Mouse (Mus musculus) embryonic stem cell, embryonic (primary cell): ENCODE data around the gene St3gal4.

ENCODE experiments used
- CTCF ChIA-PET, 4 experiments: fragments of 300-600 bp in 2 of 4; fragments of 350-600 bp in 2 of 4; sonication (Branson Sonifier 250); formaldehyde crosslinking; loops; one replicate each; lab custom pipeline; 2022; ENCODE audit warnings: inconsistent platforms in 2 of 4; lab: Charles Lee
- POLR2A ChIA-PET, 4 experiments: fragments of 300-600 bp in 2 of 4; fragments of 350-600 bp in 2 of 4; sonication (Branson Sonifier 250); formaldehyde crosslinking; loops; one replicate each; lab custom pipeline; 2022; ENCODE audit warnings: antibody characterized with exemption in 4 of 4, inconsistent platforms in 1 of 4; lab: Charles Lee

St3gal4 gene

DNA sequence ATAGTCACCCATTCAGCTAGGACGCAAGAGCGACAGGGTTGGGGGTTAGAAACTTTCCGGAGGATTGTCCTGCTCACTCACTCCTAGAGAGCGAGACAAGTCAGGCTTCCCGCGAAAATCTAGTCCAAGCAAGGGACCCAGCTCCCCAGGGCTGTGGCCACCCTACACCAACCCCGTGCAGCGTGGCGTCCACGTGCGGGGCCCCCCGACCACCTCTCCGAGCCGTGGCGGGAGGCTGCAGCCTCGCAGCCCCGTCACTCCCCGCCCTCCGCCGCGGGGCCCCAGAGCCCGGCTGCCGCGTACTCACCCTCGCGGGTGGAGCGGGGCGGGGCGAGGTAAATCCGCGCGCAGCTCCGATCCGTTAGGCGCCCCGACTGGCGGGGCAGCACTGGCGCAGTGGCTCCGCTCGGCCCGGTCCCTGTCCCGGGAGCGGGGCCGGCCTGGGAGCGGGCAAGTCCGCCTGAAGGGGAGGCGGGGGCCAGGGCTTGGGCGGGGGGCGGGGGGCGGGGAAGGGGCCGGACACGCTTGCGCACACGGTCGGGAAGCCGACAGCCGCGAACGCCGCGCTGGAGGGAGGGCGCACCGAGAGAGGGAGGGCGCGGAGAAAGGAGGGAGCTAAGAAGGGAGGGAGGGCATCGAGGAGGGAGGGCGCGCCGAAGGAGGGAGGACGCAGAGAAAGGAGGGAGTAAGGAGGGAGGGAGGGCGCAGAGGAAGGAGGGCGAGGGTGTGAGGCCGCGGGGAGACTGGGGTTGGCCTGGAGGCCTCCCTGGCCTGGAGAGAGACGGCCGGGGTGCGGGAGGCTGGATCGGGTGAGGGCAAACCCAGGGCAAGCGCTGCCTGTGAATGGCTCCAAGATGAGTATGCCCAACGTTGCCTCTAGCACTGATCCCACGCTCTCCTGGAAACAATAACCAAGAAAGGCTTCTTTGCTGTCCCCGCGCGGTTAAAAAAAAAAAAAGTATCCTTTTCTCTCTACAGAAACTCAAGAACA is 2.4 kb downstream of the St3gal4 start:
- POLR2A ChIA-PET: interaction anchor here (0.5 to 3.3 kb wide), 53 partner anchors 8 to 1078 kb away, joined by 3 to 30 read pairs (median 4); partner anchors contain the start of genes Srpr (in 3 of the 4), Tirap (in 3 of the 4), Foxred1 (in 2 of the 4) and Fam118b (in 1 of the 4)
- CTCF ChIA-PET: interaction anchor here in 2 of 4 experiments (0.6 kb wide), 2 partner anchors 417 to 425 kb away, joined by 3 read pairs; no protein-coding TSS in a partner anchor

DNA sequence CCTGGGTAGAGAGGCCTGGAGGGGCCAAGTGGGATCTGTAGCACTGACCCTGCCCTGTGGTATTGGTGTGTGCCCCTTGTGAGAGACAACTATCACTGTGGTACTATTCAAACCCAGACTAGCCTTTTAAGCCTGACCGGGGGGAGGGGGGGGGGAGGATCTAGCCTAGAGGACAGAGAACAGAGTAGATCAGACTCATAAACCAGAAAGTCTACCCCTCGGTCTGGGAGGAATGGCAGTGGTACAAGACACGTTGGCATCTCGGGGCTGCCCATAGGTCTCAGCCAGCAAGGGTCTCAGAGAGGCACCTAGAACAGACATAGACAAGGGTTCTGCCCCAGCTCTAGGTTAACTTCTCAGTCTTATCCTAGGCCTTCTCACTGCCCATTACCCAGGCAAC is 3.3 kb downstream of the St3gal4 start:
- ChIA-PET POLR2A (interaction anchor here in 2 of 4 experiments (0.7 to 3.3 kb wide), 12 partner anchors 9 to 121 kb away, joined by 3 to 30 read pairs (median 7); partner anchors contain the start of genes Srpr (in 2 of the 2) and Tirap (in 2 of the 2)), CTCF (interaction anchor here in 1 of 4 experiments (0.6 kb wide), 1 partner anchor 418 kb away, joined by 3 read pairs; no protein-coding TSS in a partner anchor)

DNA sequence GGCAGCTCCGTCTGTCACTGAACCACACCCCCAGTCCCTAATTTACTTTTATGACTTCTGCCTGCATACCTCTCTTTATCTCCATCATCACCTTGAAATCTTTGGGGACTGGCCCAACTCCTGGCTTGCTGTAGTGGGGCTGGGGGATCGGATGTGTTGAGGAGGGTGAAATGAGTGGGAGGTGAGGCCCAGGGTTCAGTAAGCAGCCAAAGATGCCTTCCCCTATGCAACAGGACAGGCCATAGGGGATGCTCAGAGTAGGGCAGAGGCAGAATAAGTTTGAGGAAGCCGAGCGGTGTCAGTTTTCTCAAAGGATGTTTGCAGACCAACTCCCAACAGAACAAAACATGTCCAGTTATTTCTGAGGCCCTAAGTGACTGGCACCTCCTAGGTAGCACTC is 3.8 kb downstream of the St3gal4 start:
- CTCF ChIA-PET: interaction anchor here in 1 of 4 experiments (0.5 kb wide), 1 partner anchor 72 kb away, joined by 3 read pairs; no protein-coding TSS in a partner anchor
- POLR2A ChIA-PET: interaction anchor here in 1 of 4 experiments (1.9 to 7.0 kb wide), 4 partner anchors 10 to 31 kb away, joined by 5 to 57 read pairs (median 24); no protein-coding TSS in a partner anchor

DNA sequence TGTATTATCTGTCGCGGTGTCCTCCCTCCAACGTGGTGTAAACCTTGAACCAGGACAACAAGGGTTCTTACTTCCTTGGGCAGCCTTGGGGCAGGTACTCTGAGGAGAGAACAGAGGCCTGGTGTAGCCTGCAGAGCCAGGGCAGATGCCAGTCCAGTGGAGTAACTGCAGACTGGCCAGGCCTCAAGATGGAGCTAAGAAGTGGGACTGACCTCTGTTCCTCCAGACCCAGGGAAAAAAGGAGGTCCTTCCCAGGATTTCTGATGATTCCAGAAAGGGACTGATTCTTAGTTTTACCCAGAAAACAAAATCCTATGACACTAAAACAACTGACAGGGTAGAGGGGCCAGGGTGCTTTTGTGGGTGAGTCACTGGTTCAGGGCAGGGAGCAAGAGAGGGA is 4.8 kb downstream of the St3gal4 start:
- CTCF ChIA-PET: no interaction called here
- POLR2A ChIA-PET: interaction anchor here in 3 of 4 experiments (0.6 to 7.0 kb wide), 7 partner anchors 10 to 98 kb away, joined by 3 to 57 read pairs (median 9); partner anchors contain the start of gene Foxred1 (in 1 of the 3)

DNA sequence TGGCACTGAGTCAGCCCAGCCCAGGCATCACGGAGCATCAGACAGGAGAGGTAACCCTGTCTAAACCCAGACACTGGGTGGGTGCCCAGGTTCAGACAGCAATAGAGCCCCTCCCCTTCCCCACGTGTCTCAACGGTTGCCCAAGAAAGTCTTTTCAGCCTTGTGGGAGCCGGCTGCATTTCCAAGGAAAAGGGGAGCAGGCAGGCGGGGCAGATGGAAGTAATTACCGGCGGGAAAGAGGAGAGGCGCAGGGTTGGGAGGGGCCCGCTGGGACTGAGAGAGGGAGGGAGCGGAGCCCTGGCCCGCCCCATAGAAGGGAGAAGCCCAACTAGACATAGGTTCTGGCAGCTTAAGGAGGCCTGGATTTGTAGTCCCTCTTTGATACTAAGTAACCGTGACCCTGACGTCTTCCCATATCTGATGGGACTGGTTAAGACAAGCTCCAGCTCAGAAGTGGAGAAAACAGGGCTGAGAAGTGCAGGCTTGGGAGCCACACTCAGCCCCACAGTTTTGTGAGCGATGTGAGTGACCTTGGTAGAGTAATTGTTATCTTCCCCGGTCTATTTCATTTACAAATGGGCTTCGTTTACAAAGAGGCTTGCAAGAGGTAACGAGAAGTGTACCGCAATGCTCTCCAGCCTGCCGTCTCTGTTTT is 7.0 kb downstream of the St3gal4 start:
- POLR2A ChIA-PET: interaction anchor here in 3 of 4 experiments (0.6 to 7.0 kb wide), 31 partner anchors 9 to 309 kb away, joined by 3 to 57 read pairs (median 4); partner anchors contain the start of genes Srpr (in 2 of the 3), Cdon (in 1 of the 3), Foxred1 (in 1 of the 3) and Tirap (in 1 of the 3)

DNA sequence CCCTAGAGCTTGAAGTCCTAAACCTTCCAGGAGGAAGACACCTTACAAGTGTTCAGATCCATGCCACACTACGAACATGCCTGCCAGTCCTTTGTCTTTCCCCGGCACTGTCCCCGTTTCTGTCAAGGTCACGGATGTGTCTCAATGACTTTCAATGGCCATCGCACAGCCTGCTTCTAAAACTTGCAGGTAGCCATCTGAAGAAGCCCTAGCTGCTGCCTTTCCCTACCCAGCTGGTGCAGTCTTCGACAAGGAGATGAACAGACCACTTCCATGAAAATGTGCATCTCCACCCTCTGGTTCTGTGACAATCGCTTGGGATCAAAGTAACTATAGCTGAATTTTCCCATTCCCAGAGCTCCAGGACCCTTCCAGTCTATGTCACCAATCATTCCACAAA is 7.6 kb downstream of the St3gal4 start:
- ChIA-PET CTCF (no interaction called here), POLR2A (interaction anchor here in 3 of 4 experiments (0.6 to 7.0 kb wide), 31 partner anchors 8 to 469 kb away, joined by 3 to 57 read pairs (median 4); partner anchors contain the start of genes Srpr (in 2 of the 3), Cdon (in 1 of the 3), Foxred1 (in 1 of the 3) and Tirap (in 1 of the 3))

More for the DNA sequence above, 7.0 kb downstream of the St3gal4 start:
- CTCF ChIA-PET: interaction anchor here in 1 of 4 experiments (0.6 kb wide), 1 partner anchor 1680 kb away, joined by 4 read pairs; no protein-coding TSS in a partner anchor

DNA sequence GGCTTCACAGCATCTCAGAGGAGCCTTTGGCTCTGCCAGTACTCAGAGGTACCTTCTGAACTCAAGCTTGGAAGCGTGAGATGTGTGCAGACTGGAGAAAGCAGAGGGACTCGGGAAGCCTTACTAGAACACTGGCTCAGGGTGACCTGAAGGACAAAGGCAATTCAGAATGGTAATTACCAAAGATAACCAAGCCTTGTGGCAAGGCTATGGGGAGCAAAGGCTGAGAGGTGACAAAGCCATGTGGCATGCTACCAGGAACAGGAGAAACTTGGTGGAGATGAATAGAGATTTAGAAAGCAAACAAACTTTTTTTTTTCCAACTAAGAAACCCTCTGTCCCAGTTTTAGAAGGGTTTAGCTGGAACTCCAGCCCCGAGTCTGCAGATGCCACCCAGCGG is 8.5 kb downstream of the St3gal4 start:
- CTCF ChIA-PET: no interaction called here
- POLR2A ChIA-PET: interaction anchor here in 3 of 4 experiments (0.8 to 7.0 kb wide), 13 partner anchors 10 to 67 kb away, joined by 3 to 57 read pairs (median 4); no protein-coding TSS in a partner anchor

DNA sequence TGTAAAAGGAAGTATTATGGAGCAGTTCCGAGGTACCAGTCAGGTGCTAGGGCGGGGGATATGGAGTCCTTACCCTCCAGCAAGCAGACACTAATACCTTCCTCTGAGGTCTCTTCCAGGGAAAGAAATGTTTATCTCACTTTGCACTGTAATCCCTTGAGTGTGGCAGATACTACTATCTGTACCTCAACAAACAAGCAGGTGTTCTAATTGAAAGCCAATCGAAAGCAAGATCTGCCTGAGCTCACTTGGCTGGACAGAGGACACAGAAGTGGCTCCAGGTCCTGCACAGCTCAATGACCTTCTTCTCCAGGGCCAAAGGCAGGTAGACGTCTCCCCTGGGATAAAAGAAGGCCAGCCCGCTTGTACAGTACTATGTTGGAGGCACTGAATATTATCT is 9.0 kb downstream of the St3gal4 start:
- ChIA-PET CTCF (no interaction called here), POLR2A (interaction anchor here in 2 of 4 experiments (0.6 to 7.0 kb wide), 8 partner anchors 9 to 62 kb away, joined by 3 to 57 read pairs (median 3); no protein-coding TSS in a partner anchor)

DNA sequence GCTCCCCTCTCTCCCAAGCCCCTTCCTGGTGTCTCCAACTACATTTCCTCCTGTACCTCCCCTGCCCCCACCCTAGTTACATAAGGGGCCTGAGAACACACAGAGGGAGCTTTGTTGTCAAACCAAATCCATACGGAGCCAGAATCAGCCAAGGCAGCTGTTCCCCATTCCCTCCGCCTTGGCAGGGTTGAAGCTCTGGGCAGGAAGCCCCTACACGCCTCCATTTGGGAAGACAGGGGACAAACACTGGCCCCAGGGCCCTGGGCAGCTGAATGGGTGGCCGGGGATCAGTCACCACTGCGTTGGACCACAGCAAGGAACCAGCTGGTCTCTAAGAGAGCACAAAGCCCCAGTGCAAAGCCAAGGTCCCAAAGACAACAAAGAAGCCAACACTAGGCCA is 10.2 kb downstream of the St3gal4 start:
- CTCF ChIA-PET: no interaction called here
- POLR2A ChIA-PET: interaction anchor here in 3 of 4 experiments (0.5 to 7.0 kb wide), 11 partner anchors 9 to 197 kb away, joined by 3 to 57 read pairs (median 4); partner anchors contain the start of gene St3gal4 (in 2 of the 3)

DNA sequence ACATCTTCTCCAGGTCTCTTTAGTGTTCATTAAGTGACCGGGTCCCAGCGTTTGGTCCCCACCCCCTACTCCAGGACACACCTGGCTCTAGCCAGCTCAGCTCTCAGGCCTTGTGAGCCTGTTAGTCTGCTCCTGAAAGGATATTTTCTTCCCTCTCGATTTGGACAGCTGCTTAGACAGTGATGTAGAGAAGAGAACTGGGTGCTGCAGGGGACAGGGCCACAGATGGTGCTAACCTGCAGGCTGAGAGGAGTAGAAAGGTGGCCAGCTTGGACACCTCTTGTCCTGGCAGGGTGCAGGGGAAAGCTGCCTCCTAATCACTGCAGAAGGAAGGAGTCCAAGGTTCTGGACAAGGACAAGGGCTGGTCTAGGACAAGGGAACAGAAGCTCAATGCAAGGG is 11.0 kb downstream of the St3gal4 start:
- ChIA-PET POLR2A (interaction anchor here in 2 of 4 experiments (0.6 to 7.0 kb wide), 10 partner anchors 9 to 93 kb away, joined by 3 to 57 read pairs (median 4); partner anchors contain the start of gene St3gal4 (in 2 of the 2)), CTCF (interaction anchor here in 1 of 4 experiments (0.5 kb wide), 1 partner anchor 9 kb away, joined by 4 read pairs; no protein-coding TSS in a partner anchor)

DNA sequence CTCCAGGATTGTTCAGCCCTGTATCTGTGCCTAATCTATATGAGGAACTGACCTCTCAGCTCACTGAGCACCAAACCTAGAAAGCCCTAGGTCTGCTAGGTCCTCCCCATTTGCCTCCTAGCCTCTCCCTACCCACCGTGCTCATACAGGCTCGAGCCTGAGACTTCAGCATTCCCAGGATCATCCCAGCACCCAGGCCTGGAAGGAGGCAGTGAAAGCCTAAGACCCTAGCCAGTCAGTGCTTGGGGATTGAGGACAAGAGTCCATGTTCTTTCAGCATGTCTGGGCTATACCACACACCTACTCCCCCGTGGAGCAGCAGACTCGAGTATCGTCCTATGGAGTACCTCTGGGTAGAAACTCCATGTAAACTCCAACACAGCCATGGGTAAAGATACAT is 11.7 kb downstream of the St3gal4 start:
- ChIA-PET CTCF (interaction anchor here in 1 of 4 experiments (0.5 kb wide), 1 partner anchor 8 kb away, joined by 4 read pairs; no protein-coding TSS in a partner anchor), POLR2A (interaction anchor here in 2 of 4 experiments (0.6 to 1.2 kb wide), 4 partner anchors 9 to 62 kb away, joined by 3 read pairs; no protein-coding TSS in a partner anchor)

DNA sequence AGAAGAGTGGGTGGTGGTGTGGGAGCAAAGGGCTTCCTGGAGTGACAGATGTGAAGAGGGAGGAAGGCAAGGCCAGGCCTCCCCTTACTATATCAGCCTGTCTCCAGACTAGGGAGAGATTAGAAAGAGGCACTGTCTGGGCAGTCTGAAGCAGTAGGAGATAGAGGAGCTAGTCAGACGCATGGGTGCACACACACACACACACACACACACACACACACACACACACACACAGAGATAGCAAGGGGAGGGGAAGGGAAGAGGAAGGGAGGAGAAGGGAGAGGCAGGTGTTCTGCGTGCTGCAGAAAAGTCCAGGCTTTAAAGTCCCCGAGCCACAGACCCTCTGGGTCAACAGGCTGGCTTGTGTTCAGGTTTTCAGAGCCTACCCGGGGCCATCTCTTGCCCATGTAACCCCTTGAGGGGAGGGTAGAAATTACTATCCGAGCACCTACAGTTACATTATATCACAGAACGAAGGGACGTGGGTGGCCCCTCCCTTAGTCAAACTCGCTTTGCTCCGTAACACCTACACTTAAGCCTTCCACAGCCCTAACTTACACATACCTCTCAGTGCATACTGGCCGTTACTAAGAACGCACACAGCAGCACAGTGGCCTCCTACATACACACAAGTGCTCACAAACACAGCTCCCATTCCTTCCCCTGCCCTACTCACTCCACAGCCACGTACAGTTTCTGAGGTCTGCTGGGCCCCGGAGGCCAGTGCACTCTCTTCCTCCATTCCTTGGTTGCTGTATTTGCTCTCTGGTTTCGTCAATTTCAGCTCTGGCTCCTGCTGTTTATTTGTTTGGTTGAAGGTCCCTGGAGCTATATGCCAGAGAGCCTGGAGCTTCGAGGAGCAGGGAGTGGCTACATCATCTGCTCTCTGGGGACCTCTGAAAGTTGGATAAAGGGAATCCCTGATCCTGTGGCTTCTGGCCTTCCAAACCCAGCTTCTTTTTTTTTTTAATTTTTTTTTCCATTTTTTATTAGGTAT is 12.9 kb downstream of the St3gal4 start:
- POLR2A ChIA-PET: interaction anchor here in 2 of 4 experiments (0.5 to 1.5 kb wide), 9 partner anchors 10 to 553 kb away, joined by 3 to 7 read pairs (median 3); partner anchors contain the start of gene Foxred1 (in 1 of the 2)
- CTCF ChIA-PET: no interaction called here

DNA sequence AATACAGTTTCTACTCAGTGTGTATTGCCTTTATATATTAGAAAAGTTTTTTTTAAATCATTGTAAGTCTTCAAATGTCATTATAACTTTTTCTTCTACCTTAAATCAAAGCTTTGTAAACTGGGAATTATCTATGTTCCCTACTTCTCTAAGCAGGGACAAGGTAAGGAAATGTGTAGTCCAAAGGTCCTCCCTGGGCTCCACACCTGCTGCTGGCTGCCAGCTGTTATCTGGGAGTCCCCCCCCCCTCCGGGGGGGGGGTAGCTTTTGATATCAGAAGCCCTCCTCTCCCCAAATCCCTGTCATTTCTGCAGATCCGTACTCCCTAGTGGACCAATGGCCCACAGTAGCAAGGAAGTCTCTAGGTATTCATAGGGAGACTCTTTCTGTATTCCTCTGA is 13.6 kb downstream of the St3gal4 start:
- ChIA-PET POLR2A (interaction anchor here in 1 of 4 experiments (0.6 to 1.5 kb wide), 4 partner anchors 11 to 44 kb away, joined by 3 to 7 read pairs (median 4); no protein-coding TSS in a partner anchor), CTCF (no interaction called here)

DNA sequence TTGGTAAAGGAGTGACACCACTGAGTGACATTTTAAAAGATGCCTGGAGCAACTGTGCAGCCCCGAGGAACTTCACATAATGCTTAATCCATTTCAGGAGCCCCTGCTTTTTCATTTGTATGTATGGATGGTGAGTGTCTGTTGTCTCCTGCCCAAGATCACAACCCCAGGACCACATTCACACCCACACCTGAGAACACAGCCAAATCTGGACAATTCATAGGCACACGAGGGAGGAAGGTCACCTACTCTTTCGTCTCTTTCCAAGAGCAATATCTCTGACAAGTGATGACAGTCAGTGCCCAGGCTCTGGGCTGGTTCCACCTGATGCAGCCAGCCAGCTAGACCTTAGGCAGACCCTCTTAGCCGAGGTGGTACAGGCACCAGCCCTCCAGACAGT is 14.4 kb downstream of the St3gal4 start:
- ChIA-PET POLR2A (interaction anchor here in 1 of 4 experiments (1.3 to 1.5 kb wide), 2 partner anchors 12 to 45 kb away, joined by 3 to 7 read pairs; no protein-coding TSS in a partner anchor), CTCF (no interaction called here)

DNA sequence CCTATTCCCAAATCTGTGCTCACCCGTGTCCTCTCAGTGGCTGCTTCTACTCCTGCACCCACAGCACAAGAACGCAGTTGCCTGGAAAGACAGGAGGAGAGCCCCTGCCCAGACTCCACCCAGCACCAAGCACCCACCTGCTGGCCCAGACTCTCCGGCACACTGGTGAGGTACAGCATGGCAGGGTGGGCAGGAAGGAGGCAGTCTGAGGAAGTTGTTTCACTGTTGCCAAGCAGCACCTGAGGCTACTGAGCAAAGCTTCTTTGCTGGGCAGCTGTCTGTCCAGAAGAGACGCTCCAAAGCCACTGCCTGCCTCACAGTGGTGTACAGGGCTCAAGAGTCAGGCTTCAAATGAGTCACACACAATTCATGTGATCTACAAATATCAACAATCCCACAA is 20.3 kb downstream of the St3gal4 start:
- CTCF ChIA-PET: no interaction called here
- POLR2A ChIA-PET: interaction anchor here in 1 of 4 experiments (1.0 to 2.0 kb wide), 4 partner anchors 9 to 49 kb away, joined by 3 to 7 read pairs (median 3); no protein-coding TSS in a partner anchor

DNA sequence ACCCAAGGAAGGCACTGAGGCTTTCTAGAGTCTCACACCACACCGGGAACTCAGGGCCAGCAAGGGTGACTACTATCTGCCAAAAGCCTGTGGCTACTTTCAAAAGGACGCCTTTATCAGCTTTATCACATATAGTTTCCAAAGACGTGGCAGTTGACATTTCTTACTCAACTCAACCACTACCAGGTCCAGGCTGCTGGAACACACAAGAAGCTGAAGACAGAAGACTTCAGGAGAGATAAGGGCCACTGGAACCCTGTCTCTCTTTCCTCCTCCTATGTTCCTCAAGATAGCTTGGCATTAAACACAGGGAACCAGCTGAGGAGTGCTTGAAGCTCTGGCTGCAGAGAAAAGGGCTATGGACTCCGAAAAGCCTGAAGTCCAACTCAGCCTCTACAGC is 21.2 kb downstream of the St3gal4 start:
- CTCF ChIA-PET: no interaction called here
- POLR2A ChIA-PET: interaction anchor here in 1 of 4 experiments (1.4 to 2.0 kb wide), 3 partner anchors 16 to 29 kb away, joined by 3 to 7 read pairs (median 3); no protein-coding TSS in a partner anchor
